ENCODE assay signal across 27 mouse cellular contexts in genomic region chr12:108987448-108987847, GRCm38 (mm10).
DNase-seq lines count a peak whose midpoint lies in the region; ATAC-seq lines count a peak whose summit lies in the region.
"Had no signal": no experiment of that assay in that cellular context is flagged by ENCODE, and none has a peak within 500 bp of the region (broad histone marks: within the 10 kb centered on the region; RNA-seq: fewer than 3 reads in every experiment).

No protein-coding gene starts in this region.

- no peaks in the 10 kb centered on the region for H3K9me3 ChIP-seq in midbrain, embryonic 11.5 days (ENCODE audit: control insufficient read depth, low read length)
- no peaks in the 10 kb centered on the region for H3K9me3 ChIP-seq in midbrain, embryonic 10.5 days (replicated peaks)
- H3K9me3 ChIP-seq in limb, embryonic 12.5 days, result no peaks in the 10 kb centered on the region
- H3K9me3 ChIP-seq: embryonic facial prominence, embryonic 13.5 days; forebrain, embryonic 10.5 days; forebrain, embryonic 13.5 days; heart, embryonic 12.5 days; heart, embryonic 15.5 days; hindbrain, embryonic 10.5 days; intestine, embryonic 15.5 days had no signal

- WGBS in midbrain, embryonic 11.5 days, result 85% methylated on average over 9 of the region's 9 CpGs
- WGBS in midbrain, embryonic 10.5 days, result 82% methylated on average over 9 of the region's 9 CpGs
- 55% methylated on average over 9 of the region's 9 CpGs for WGBS in limb, embryonic 12.5 days

- ATAC-seq in midbrain, embryonic 11.5 days (ENCODE audit: low FRiP score), result no peak
- 0 out of 2 replicates have a peak, but pooled peaks have one; percentile 52 for ATAC-seq in limb, embryonic 12.5 days (ENCODE audit: insufficient number of reproducible peaks, insufficient read depth, low FRiP score, low TSS enrichment, low read depth)
- ATAC-seq: CD4-positive, CD25-positive, alpha-beta regulatory T cell, adult 4 months; forebrain, embryonic 13.5 days; forebrain, embryonic 16.5 days; intestine, embryonic 15.5 days had no signal

- DNase-seq in midbrain, embryonic 11.5 days (ENCODE audit: low spot score, missing footprints), result peak; percentile 28
- no peak for DNase-seq in midbrain, embryonic 10.5 days (ENCODE audit: low spot score)
- peak; percentile 14 for DNase-seq in hindlimb bud, embryonic 11.5 days (ENCODE audit: extremely low spot score, low read depth, low spot score)
- DNase-seq in cerebellum, postnatal 4 days (ENCODE audit: low spot score in 2 of 2), result no peak
- no peak for DNase-seq in right cerebral cortex, postnatal 14 days
- DNase-seq: adrenal gland, adult 2 months; adrenal gland, postnatal 14 days; cerebellum, adult 11 months; cerebellum, adult 2 months; cerebellum, adult 9-11 months; cerebellum, postnatal 36 days; gastrocnemius, adult 2 months; gastrocnemius, postnatal 14 days; heart, adult 11 months; heart, postnatal 10 days; heart, postnatal 36 days had no signal

- H3K36me3 ChIP-seq in midbrain, embryonic 11.5 days (ENCODE audit: control insufficient read depth, insufficient read depth, low read length), result no peaks in the 10 kb centered on the region
- no peaks in the 10 kb centered on the region for H3K36me3 ChIP-seq in midbrain, embryonic 10.5 days
- H3K36me3 ChIP-seq in limb, embryonic 12.5 days, result no peaks in the 10 kb centered on the region
- H3K36me3 ChIP-seq: embryonic facial prominence, embryonic 13.5 days; forebrain, embryonic 10.5 days; heart, embryonic 12.5 days; heart, embryonic 15.5 days; hindbrain, embryonic 10.5 days; intestine, embryonic 15.5 days had no signal

- H3K27me3 ChIP-seq in midbrain, embryonic 11.5 days (ENCODE audit: control insufficient read depth, insufficient read depth, low read length), result no peaks in the 10 kb centered on the region
- no peaks in the 10 kb centered on the region for H3K27me3 ChIP-seq in midbrain, embryonic 10.5 days (ENCODE audit: low read depth, poor library complexity, severe bottlenecking)
- H3K27me3 ChIP-seq in limb, embryonic 12.5 days, result no peaks in the 10 kb centered on the region
- H3K27me3 ChIP-seq: forebrain, embryonic 13.5 days; heart, embryonic 12.5 days; heart, embryonic 15.5 days; intestine, embryonic 15.5 days had no signal

- no peak overlapping the region for H3K4me3 ChIP-seq in midbrain, embryonic 11.5 days (ENCODE audit: low read depth, low read length)
- no peak overlapping the region for H3K4me3 ChIP-seq in midbrain, embryonic 10.5 days
- H3K4me3 ChIP-seq in limb, embryonic 12.5 days (replicated peaks), result no peak overlapping the region
- H3K4me3 ChIP-seq: embryonic facial prominence, embryonic 13.5 days; forebrain, embryonic 10.5 days; forebrain, embryonic 13.5 days; gastrocnemius, adult 2 months; heart, embryonic 12.5 days; heart, embryonic 15.5 days; hindbrain, embryonic 10.5 days; intestine, embryonic 15.5 days had no signal

- H3K9ac ChIP-seq in midbrain, embryonic 11.5 days (ENCODE audit: low read length), result no peak overlapping the region
- H3K9ac ChIP-seq in limb, embryonic 12.5 days (replicated peaks), result no peak overlapping the region
- H3K9ac ChIP-seq: embryonic facial prominence, embryonic 13.5 days; forebrain, embryonic 13.5 days; heart, embryonic 12.5 days; heart, embryonic 15.5 days; hindbrain, embryonic 14.5 days; intestine, embryonic 15.5 days had no signal

- no peak overlapping the region for H3K27ac ChIP-seq in midbrain, embryonic 11.5 days (ENCODE audit: low read depth, low read length)
- no peak overlapping the region for H3K27ac ChIP-seq in midbrain, embryonic 10.5 days (replicated peaks)
- 0 out of 2 replicates have a peak overlapping the region, but pooled peaks have one; percentile 23 for H3K27ac ChIP-seq in limb, embryonic 12.5 days
- H3K27ac ChIP-seq: embryonic facial prominence, embryonic 13.5 days; forebrain, embryonic 10.5 days; forebrain, embryonic 13.5 days; gastrocnemius, adult 2 months; heart, embryonic 15.5 days; hindbrain, embryonic 10.5 days; hindbrain, embryonic 14.5 days; intestine, embryonic 15.5 days had no signal

- no peak overlapping the region for H3K4me2 ChIP-seq in midbrain, embryonic 11.5 days
- H3K4me2 ChIP-seq in limb, embryonic 12.5 days, result no peak overlapping the region
- H3K4me2 ChIP-seq: embryonic facial prominence, embryonic 13.5 days; forebrain, embryonic 13.5 days; heart, embryonic 12.5 days; heart, embryonic 15.5 days; hindbrain, embryonic 14.5 days; intestine, embryonic 15.5 days had no signal

- H3K4me1 ChIP-seq in midbrain, embryonic 11.5 days (ENCODE audit: control insufficient read depth, insufficient read depth, low read length), result no peaks in the 10 kb centered on the region
- H3K4me1 ChIP-seq in midbrain, embryonic 10.5 days, result peaks cover 11% of the 10 kb centered on the region; the same call in 1 of the 2 replicates
- H3K4me1 ChIP-seq in limb, embryonic 12.5 days (replicated peaks), result peaks cover 10% of the 10 kb centered on the region; the same call in 1 of the 2 replicates
- H3K4me1 ChIP-seq: heart, embryonic 12.5 days; heart, embryonic 15.5 days; intestine, embryonic 15.5 days had no signal

Comparison
In these comparisons a context has a peak if more than half of its experiments do, and no peak if none do; other contexts are left out.
1. DNase-seq: peak in midbrain, embryonic 11.5 days (single experiment) and hindlimb bud, embryonic 11.5 days (single experiment); none in midbrain, embryonic 10.5 days (single experiment), cerebellum, postnatal 4 days (0 of 2) and right cerebral cortex, postnatal 14 days (single experiment).